Mouse (Mus musculus): Measurements from ENCODE around the gene Rpusd4. TPM values are rescaled to one million over a fixed set of nuclear protein-coding genes. Genes with fewer than 3 reads are reported as not detected.

Rpusd4 gene
- polyA plus RNA-seq, 1 experiment from 2014 or later = 14.6 TPM

- no peak for TF ChIP-seq CTCF (IDR thresholded peaks at IDR 0.05)
- no peak for TF ChIP-seq EP300 (IDR thresholded peaks at IDR 0.05)
- DNase-seq (ENCODE audit: low spot score) (peak; percentile 39), ATAC-seq (no peak)
- no peak overlapping the region for H3K9ac ChIP-seq (replicated peaks; ENCODE audit: low read depth)
- no peaks in the 10 kb centered on the region for H3K36me3 ChIP-seq (ENCODE audit: insufficient read depth, low read length)
- peaks cover 6% of the 10 kb centered on the region; the same call in 1 of the 2 replicates for H3K4me1 ChIP-seq (ENCODE audit: insufficient read depth, low read depth, low read length)
- H3K4me3 ChIP-seq (ENCODE audit: low read depth, low read length) = no peak overlapping the region
- no peaks in the 10 kb centered on the region for H3K27me3 ChIP-seq (replicated peaks; ENCODE audit: insufficient read depth, low read length)
- 31% methylated on average over 3 of the region's 3 CpGs for WGBS
- no peak overlapping the region for H3K4me2 ChIP-seq (replicated peaks; ENCODE audit: low read depth, low read length)
- no peaks in the 10 kb centered on the region for H3K9me3 ChIP-seq (ENCODE audit: low read length)
- no peak overlapping the region for H3K27ac ChIP-seq (ENCODE audit: low read length)
These were observed 3.2 kb upstream of the Rpusd4 start for GRCm38 (mm10) chr9:35264509-35264908.

- ATAC-seq = peak; percentile 14
- H3K9me3 ChIP-seq (ENCODE audit: low read length) = no peaks in the 10 kb centered on the region
- 0 out of 2 replicates have a peak, but pooled peaks cover 11% of the 10 kb centered on the region for H3K36me3 ChIP-seq (ENCODE audit: insufficient read depth, low read length)
- H3K4me1 ChIP-seq (ENCODE audit: insufficient read depth, low read depth, low read length) = peaks cover 6% of the 10 kb centered on the region; the same call in 1 of the 2 replicates
- DNase-seq (ENCODE audit: low spot score) = no peak
- 2% methylated on average over 21 of the region's 21 CpGs for WGBS
- H3K27me3 ChIP-seq (replicated peaks; ENCODE audit: insufficient read depth, low read length) = no peaks in the 10 kb centered on the region
- H3K4me2 ChIP-seq (replicated peaks; ENCODE audit: low read depth, low read length) = peak overlapping the region; percentile 76
- H3K27ac ChIP-seq (ENCODE audit: low read length) = peak overlapping the region; percentile 59
- peak overlapping the region; percentile 63 for H3K9ac ChIP-seq (replicated peaks; ENCODE audit: low read depth)
- H3K4me3 ChIP-seq (ENCODE audit: low read depth, low read length) = peak overlapping the region; percentile 74
- TF ChIP-seq CTCF (IDR thresholded peaks at IDR 0.05) (no peak), EP300 (IDR thresholded peaks at IDR 0.05) (no peak)
These were observed 481 bp downstream of the Rpusd4 start for GRCm38 (mm10) chr9:35267976-35268715.

DNA sequence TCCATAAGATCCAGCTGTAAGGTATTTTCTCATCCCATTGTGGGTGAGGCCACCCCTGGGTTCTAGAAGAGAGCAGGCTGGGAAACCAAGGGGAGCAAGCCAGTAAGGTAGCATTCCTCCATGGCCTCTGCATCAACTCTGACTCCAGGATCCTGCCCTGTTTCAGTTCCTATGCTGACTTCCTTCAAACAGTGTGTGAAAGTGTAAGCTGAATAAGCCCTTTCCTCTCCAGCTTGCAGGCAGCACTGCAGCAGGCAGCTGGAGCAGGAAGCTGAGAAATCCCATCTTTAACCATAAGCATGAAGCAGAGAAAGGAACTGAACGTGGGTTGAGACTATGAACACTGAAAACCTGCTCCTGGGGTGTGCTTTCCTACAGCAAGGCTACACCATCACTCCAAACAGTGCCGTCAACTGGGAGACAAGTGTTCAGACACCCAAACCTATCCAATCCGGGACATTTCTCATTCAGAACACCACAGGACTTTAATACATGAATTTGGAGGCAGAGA is 10.2 kb downstream of the Rpusd4 start:
- no peak for TF ChIP-seq EP300 (IDR thresholded peaks at IDR 0.05)
- no peak for TF ChIP-seq CTCF (IDR thresholded peaks at IDR 0.05)
- no peaks in the 10 kb centered on the region for H3K4me1 ChIP-seq (ENCODE audit: insufficient read depth, low read depth, low read length)
- 83% methylated on average over 3 of the region's 3 CpGs for WGBS
- no peak overlapping the region for H3K9ac ChIP-seq (replicated peaks; ENCODE audit: low read depth)
- no peaks in the 10 kb centered on the region for H3K9me3 ChIP-seq (ENCODE audit: low read length)
- H3K4me3 ChIP-seq (ENCODE audit: low read depth, low read length) = no peak overlapping the region
- no peak overlapping the region for H3K27ac ChIP-seq (ENCODE audit: low read length)
- no peak overlapping the region for H3K4me2 ChIP-seq (replicated peaks; ENCODE audit: low read depth, low read length)
- no peak for ATAC-seq
- H3K27me3 ChIP-seq (replicated peaks; ENCODE audit: insufficient read depth, low read length) = no peaks in the 10 kb centered on the region
- H3K36me3 ChIP-seq (ENCODE audit: insufficient read depth, low read length) = peaks cover 17% of the 10 kb centered on the region; the same call in 1 of the 2 replicates
- no peak for DNase-seq (ENCODE audit: low spot score)

- no peak for DNase-seq (ENCODE audit: low spot score)
- Histone ChIP-seq H3K9me3 (ENCODE audit: low read length) (no peaks in the 10 kb centered on the region), H3K27me3 (replicated peaks; ENCODE audit: insufficient read depth, low read length) (no peaks in the 10 kb centered on the region), H3K27ac (ENCODE audit: low read length) (no peak overlapping the region), H3K4me3 (ENCODE audit: low read depth, low read length) (no peak overlapping the region), H3K4me2 (replicated peaks; ENCODE audit: low read depth, low read length) (no peak overlapping the region), H3K4me1 (ENCODE audit: insufficient read depth, low read depth, low read length) (no peaks in the 10 kb centered on the region), H3K36me3 (ENCODE audit: insufficient read depth, low read length) (peaks cover 13% of the 10 kb centered on the region; the same call in 1 of the 2 replicates), H3K9ac (replicated peaks; ENCODE audit: low read depth) (no peak overlapping the region)
- no peak for ATAC-seq
- no peak for TF ChIP-seq CTCF (IDR thresholded peaks at IDR 0.05)
- TF ChIP-seq EP300 (IDR thresholded peaks at IDR 0.05) = no peak
- WGBS = 83% methylated on average over 4 of the region's 4 CpGs
These were observed 10.8 kb downstream of the Rpusd4 start for GRCm38 (mm10) chr9:35278451-35278850.

GRCm38 (mm10) chr9:35282006-35282850 is 14.6 kb downstream of the Rpusd4 start:
- no peaks in the 10 kb centered on the region for H3K4me1 ChIP-seq (ENCODE audit: insufficient read depth, low read depth, low read length)
- DNase-seq (ENCODE audit: low spot score) (peak; percentile 78), ATAC-seq (peak; percentile 35; the same call in 1 of the 2 replicates)
- TF ChIP-seq CTCF (IDR thresholded peaks at IDR 0.05) (peak; percentile 85), EP300 (IDR thresholded peaks at IDR 0.05) (no peak)
- H3K4me2 ChIP-seq (replicated peaks; ENCODE audit: low read depth, low read length) = no peak overlapping the region
- no peak overlapping the region for H3K27ac ChIP-seq (ENCODE audit: low read length)
- WGBS = 13% methylated on average over 5 of the region's 5 CpGs
- H3K9me3 ChIP-seq (ENCODE audit: low read length) = no peaks in the 10 kb centered on the region
- no peaks in the 10 kb centered on the region for H3K36me3 ChIP-seq (ENCODE audit: insufficient read depth, low read length)
- H3K9ac ChIP-seq (replicated peaks; ENCODE audit: low read depth) = no peak overlapping the region; the same call in 1 of the 2 replicates
- no peak overlapping the region for H3K4me3 ChIP-seq (ENCODE audit: low read depth, low read length)
- H3K27me3 ChIP-seq (replicated peaks; ENCODE audit: insufficient read depth, low read length) = no peaks in the 10 kb centered on the region

GRCm38 (mm10) chr9:35282851-35283200 is 15.2 kb downstream of the Rpusd4 start:
- Histone ChIP-seq H3K4me3 (ENCODE audit: low read depth, low read length) (no peak overlapping the region), H3K36me3 (ENCODE audit: insufficient read depth, low read length) (no peaks in the 10 kb centered on the region), H3K9ac (replicated peaks; ENCODE audit: low read depth) (no peak overlapping the region), H3K4me2 (replicated peaks; ENCODE audit: low read depth, low read length) (no peak overlapping the region), H3K9me3 (ENCODE audit: low read length) (no peaks in the 10 kb centered on the region), H3K27ac (ENCODE audit: low read length) (no peak overlapping the region), H3K4me1 (ENCODE audit: insufficient read depth, low read depth, low read length) (no peaks in the 10 kb centered on the region), H3K27me3 (replicated peaks; ENCODE audit: insufficient read depth, low read length) (no peaks in the 10 kb centered on the region)
- 52% methylated on average over 5 of the region's 5 CpGs for WGBS
- no peak for TF ChIP-seq CTCF (IDR thresholded peaks at IDR 0.05)
- no peak for TF ChIP-seq EP300 (IDR thresholded peaks at IDR 0.05)
- DNase-seq (ENCODE audit: low spot score) (no peak), ATAC-seq (no peak)

All from lung, postnatal 0 days (tissue).